Mouse (Mus musculus) midbrain, embryonic 10.5 days (tissue): ENCODE data around the gene Negr1. TPM values are rescaled to one million over a fixed set of nuclear protein-coding genes. Genes with fewer than 3 reads are reported as not detected.
A peak's percentile ranks its signal among the peaks of the same experiment; 100 is the strongest.

Experiments
- DNase-seq: peaks from one replicate; pipeline ENCODE4 v3.0.0-alpha.2; 2017; ENCODE audit warnings: low spot score
- H3K27ac ChIP-seq: fragments of 300-500 bp; sonication (generic); replicated peaks from 2 replicates; pipeline ENCODE4 v1.5.1; 2016; ENCODE audit warnings: mild to moderate bottlenecking
- H3K27me3 ChIP-seq: fragments of 300-500 bp; sonication (generic); 2 replicates; pipeline ENCODE4 v1.6.1; 2016; ENCODE audit warnings: low read depth, mild to moderate bottlenecking; ENCODE audit not compliant: poor library complexity, severe bottlenecking
- H3K36me3 ChIP-seq: fragments of 300-500 bp; sonication (generic); 2 replicates; pipeline ENCODE4 v1.6.1; 2016; ENCODE audit warnings: mild to moderate bottlenecking, moderate library complexity
- H3K4me1 ChIP-seq: fragments of 300-500 bp; sonication (generic); 2 replicates; pipeline ENCODE4 v1.6.1; 2016
- H3K4me3 ChIP-seq: fragments of 300-500 bp; sonication (generic); 2 replicates; pipeline ENCODE4 v1.5.1; 2016; ENCODE audit warnings: mild to moderate bottlenecking, moderate library complexity
- H3K9me3 ChIP-seq: fragments of 300-500 bp; sonication (generic); replicated peaks from 2 replicates; pipeline ENCODE4 v1.6.1; 2016; ENCODE audit warnings: mild to moderate bottlenecking
- WGBS: fragments of 180-500 bp; shearing (Covaris S2); methylation state at CpG from one replicate; pipeline ENCODE4 v1.1.7; 2016; 5-methylcytosine and 5-hydroxymethylcytosine counted together
- polyA plus RNA-seq: library from polyadenylated mRNA; unstranded; fragments of >200 nt; fragmentation: Nextera tagmentation; extraction: Ambion mirVana; gene quantifications from 2 replicates; pipeline ENCODE4 v1.2.1, GENCODE M21; 2016

Gene Negr1
- 2.0 and 3.6 TPM in 2 replicates for polyA plus RNA-seq

DNA sequence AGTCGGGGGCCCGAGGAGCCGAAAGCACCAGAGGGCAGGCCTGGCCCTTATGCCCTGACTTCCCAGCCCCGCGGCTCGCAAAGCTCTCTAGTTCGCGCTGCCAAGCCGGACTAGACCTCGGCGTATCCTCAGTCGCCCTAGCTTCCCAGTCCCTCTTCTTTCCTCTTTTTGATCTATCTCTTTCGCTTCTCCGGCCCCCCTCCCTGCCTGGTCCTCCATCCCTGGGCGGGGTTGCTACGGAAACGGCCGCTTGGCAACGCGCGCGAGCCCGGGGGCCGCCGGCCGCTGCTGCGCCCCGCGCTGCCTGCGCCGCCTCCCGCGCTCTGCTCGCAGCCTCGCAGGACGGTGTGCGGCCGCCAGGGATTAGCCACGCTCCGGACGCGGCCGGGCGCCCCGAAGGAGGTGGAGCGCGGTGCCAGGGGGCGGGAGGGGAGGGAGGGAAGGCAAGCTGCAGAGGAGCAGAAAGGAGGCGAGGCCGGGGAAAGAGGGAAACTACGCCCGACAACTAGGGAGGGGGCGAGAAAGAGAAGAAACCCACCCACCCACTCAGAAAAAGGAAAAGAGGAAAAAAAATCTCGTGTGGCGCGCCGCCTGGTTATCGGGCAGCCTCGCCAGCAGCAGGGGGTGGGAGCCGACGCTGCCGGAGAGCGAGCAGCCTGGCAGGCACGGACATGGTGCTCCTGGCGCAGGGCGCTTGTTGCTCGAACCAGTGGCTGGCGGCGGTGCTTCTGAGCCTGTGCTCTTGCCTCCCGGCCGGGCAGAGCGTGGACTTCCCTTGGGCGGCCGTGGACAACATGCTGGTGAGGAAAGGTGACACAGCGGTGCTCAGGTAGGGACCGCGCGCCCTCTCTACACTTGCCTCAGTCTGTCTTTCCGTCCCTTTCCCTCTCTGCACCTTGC lies at the start of gene Negr1:
TSS of gene Negr1 (plus strand) at position 271 of the 900 bp plus-strand sequence.
- under 1% methylated on average over 79 of the region's 79 CpGs for WGBS
- Histone ChIP-seq H3K9me3 (no peaks in the 10 kb centered on the region), H3K27ac (peak within 1 kb of the TSS; percentile 91), H3K4me3 (peak within 1 kb of the TSS; percentile 73), H3K4me1 (peaks cover 30% of the 10 kb centered on the region), H3K36me3 (no peaks in the 10 kb centered on the region), H3K27me3 (peaks cover 44% of the 10 kb centered on the region)
- DNase-seq, result peak; percentile 86

DNA sequence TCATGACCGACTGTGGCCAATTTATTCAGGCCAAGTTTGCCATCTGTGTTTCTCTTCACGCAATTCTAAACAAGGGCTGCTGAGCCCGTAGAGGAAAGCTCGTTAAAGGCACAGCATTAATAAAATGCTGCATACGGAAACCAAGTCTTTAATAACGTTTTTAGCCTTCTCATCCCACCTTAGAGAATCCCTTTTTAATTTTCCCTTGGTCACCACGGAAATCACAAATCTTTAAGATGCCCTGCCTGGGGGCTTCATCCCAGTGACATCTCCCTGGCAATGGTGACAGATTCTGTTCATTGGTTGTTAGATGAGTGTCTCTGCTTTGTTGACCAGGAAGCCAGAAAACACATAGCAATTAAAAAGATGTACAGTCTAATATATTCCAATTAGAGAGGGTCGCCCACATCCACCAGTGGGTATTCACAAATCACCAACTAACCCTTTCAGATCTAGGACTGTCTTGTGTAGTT lies 35.1 kb upstream of the Negr1 start:
- Histone ChIP-seq H3K4me3 (no peak overlapping the region), H3K27ac (no peak overlapping the region), H3K36me3 (no peaks in the 10 kb centered on the region), H3K27me3 (no peaks in the 10 kb centered on the region), H3K4me1 (no peaks in the 10 kb centered on the region), H3K9me3 (no peaks in the 10 kb centered on the region)
- no peak for DNase-seq
- WGBS, result 77% methylated on average over 8 of the region's 8 CpGs

DNA sequence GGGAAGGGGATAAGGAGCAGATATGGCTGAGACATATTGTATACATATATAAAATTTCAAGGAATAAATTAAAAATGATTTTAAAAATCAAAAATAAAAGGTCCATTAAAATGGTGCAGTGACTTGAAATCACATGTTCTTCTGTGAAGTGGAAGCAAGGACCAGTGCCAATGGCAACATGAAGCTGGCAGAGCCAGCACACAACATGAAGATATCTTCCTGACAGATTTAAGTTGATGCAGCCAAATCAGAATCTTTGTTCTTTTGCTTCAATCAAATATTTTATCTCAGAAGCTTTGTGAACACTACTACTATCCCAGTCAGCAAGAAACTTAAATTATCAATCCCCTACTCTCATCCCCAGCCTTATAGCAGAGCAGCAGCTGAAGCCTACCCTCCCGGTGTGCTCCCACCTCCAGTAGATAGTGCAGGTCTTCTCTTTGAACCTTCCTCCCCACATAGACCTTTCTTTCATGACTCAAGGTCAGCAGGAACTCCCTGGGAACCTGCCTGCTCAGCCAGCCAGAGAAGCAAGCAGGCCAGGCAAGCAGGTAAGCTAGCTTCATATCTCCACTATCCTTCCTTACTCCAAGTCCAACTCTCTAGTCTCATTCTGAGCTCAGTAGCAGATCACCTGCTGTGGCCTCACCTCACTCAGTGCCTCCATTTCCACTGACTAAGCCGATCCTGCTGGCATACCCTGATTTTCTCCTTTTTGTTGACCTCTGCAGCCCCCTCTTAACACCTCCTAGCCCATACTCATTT lies 34.2 kb upstream of the Negr1 start:
- no peaks in the 10 kb centered on the region for H3K9me3 ChIP-seq
- H3K27me3 ChIP-seq, result no peaks in the 10 kb centered on the region
- H3K36me3 ChIP-seq, result no peaks in the 10 kb centered on the region
- no peak overlapping the region for H3K4me3 ChIP-seq
- WGBS, result 88% methylated on average over 2 of the region's 2 CpGs
- H3K27ac ChIP-seq, result no peak overlapping the region
- no peak for DNase-seq
- H3K4me1 ChIP-seq, result no peaks in the 10 kb centered on the region

DNA sequence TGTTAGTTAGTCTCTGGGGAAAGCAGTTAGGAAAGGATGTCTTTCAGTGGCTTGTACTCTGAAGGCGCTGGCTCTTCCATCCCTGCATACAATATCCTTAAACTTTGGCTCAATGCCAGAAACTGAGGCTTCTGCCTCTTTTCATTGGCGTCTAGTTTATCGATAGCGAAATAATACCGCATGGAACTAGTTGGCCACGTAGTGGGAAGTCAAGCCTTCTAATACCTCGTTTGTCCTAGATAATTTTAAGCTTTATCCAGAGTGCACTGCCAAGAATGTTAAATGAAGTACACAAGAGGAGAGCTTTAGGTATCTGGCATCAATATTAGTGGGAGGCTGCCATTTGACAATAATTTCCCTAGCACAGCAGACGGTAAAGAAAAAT lies 2.2 kb upstream of the Negr1 start:
- H3K9me3 ChIP-seq, result no peaks in the 10 kb centered on the region
- peaks cover 44% of the 10 kb centered on the region for H3K27me3 ChIP-seq
- no peaks in the 10 kb centered on the region for H3K36me3 ChIP-seq
- H3K4me3 ChIP-seq, result peak overlapping the region; percentile 73
- H3K4me1 ChIP-seq, result peaks cover 26% of the 10 kb centered on the region
- H3K27ac ChIP-seq, result no peak overlapping the region
- DNase-seq, result no peak
- WGBS, result 34% methylated on average over 8 of the region's 8 CpGs

DNA sequence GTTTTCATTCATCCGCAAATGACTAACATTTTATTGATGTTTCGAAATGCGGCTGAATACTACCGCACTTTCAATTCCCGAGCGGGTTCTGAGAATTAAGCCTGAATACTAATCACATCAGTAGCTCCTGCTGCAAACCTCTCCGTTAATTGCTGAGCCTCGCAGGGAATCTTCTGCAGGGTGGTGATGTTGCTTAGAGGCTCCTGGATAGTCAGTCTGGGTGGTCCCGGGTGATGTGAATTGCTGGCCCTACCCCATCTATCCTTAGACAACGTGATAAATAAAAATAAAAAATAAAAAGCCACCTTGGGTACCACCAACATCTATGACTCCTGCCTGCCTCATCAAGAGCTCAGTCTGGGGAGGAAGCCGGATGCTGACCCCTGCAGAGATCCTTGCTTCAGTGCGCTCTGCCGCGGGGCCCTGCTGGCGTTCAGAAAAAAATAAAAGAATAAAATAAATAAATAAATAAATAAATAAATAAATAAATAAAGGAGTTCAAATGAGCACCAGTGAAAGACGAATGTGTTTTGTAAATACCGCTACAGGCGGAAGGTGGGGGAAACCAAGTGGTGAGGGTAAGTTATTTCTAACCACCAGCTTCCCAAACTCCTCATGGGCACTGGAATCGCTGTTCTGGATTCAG lies 1.6 kb upstream of the Negr1 start:
- peak overlapping the region; percentile 91 for H3K27ac ChIP-seq
- 4% methylated on average over 19 of the region's 19 CpGs for WGBS
- DNase-seq, result peak; percentile 27

DNA sequence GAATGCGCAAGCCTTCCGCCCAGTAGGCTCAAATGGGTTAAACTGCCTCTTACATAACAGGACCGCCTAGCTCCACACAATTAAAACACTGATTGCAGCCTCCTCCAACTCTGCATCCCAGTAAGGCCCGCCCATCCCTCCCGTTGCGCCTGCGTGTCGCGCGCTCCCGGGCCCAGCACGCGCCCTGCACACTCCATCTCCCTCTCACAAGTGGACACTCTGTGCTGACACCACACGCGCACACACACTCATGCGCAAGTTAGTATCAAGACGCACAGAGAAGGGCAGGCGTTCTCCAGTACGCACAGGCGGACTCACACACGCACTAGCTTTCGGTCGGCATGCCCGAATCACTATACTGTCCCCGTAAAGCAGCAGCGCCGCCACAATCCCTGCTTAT lies 828 bp upstream of the Negr1 start:
- no peaks in the 10 kb centered on the region for H3K36me3 ChIP-seq
- DNase-seq, result peak; percentile 83
- H3K9me3 ChIP-seq, result no peaks in the 10 kb centered on the region
- peaks cover 30% of the 10 kb centered on the region for H3K4me1 ChIP-seq
- H3K27ac ChIP-seq, result peak overlapping the region; percentile 91
- peaks cover 44% of the 10 kb centered on the region for H3K27me3 ChIP-seq
- under 1% methylated on average over 27 of the region's 27 CpGs for WGBS
- peak overlapping the region; percentile 73 for H3K4me3 ChIP-seq

More for the DNA sequence above, 1.6 kb upstream of the Negr1 start:
- peaks cover 29% of the 10 kb centered on the region for H3K4me1 ChIP-seq
- no peaks in the 10 kb centered on the region for H3K9me3 ChIP-seq
- H3K4me3 ChIP-seq, result peak overlapping the region; percentile 73
- H3K36me3 ChIP-seq, result no peaks in the 10 kb centered on the region
- peaks cover 44% of the 10 kb centered on the region for H3K27me3 ChIP-seq

DNA sequence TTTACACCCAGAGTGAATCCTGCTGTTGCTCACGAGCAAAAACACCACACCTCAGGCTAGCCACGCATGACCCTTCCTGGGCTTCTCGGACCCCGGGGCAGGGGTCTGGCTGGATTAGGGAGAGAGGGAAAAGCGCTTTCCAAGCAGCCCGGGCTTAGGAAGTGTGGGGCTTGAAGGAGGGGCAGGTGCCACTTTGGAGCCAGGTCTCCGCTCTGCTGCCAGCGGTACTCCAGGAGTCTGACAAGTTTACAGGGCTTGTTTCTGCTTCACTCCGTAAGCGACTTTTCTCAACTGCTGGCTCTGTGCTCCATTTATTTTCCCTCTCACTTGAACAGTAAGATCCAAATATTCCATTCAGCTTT lies 811 bp downstream of the Negr1 start:
- DNase-seq, result no peak
- H3K27ac ChIP-seq, result peak overlapping the region; percentile 91
- peaks cover 30% of the 10 kb centered on the region for H3K4me1 ChIP-seq
- H3K9me3 ChIP-seq, result no peaks in the 10 kb centered on the region
- H3K4me3 ChIP-seq, result peak overlapping the region; percentile 73
- H3K27me3 ChIP-seq, result peaks cover 44% of the 10 kb centered on the region
- H3K36me3 ChIP-seq, result no peaks in the 10 kb centered on the region
- WGBS, result under 1% methylated on average over 10 of the region's 10 CpGs

DNA sequence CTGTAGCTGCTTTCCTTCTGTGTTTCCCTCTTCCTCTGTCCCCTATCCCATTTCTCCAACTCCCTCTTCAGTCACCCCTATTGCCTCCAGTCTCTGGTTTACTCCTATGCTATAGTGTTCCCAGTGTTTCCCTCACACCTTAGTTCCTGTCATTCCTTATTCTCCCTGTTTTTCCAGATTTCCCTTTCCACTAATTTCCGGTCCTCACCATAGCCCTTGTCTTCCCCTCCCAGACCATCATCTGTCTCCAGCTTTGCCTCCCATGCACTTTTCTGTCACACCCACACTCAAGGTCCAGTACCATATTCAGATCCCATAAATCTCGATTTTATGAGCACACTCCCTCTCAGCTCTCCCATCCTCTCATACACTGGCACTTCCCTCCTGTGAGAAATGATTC lies 1.2 kb downstream of the Negr1 start:
- no peak overlapping the region for H3K27ac ChIP-seq
- no peaks in the 10 kb centered on the region for H3K9me3 ChIP-seq
- peak overlapping the region; percentile 73 for H3K4me3 ChIP-seq
- H3K4me1 ChIP-seq, result peaks cover 30% of the 10 kb centered on the region
- peak; percentile 14 for DNase-seq
- 34% methylated on average over 2 of the region's 2 CpGs for WGBS
- H3K36me3 ChIP-seq, result no peaks in the 10 kb centered on the region
- peaks cover 42% of the 10 kb centered on the region for H3K27me3 ChIP-seq

DNA sequence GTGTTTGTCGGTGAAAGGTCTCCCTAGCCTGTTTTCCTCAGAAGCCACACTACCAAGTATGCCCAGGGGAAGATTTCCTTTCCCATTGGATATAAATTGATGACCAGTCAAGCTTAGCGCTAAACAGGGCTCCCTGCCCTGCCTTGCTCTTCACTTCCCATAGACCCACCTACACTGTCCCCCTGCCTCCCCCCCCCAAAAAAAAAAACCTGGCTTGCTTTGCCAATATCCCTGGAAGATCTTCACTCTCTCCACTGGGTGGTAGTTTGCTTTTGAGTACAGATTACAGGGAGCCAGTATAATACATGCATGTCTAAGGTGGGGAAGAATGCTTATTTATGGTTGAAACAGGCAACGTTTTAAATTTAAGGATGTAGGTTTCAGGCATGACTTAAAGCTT lies 1.8 kb downstream of the Negr1 start:
- Histone ChIP-seq H3K36me3 (no peaks in the 10 kb centered on the region), H3K4me3 (peak overlapping the region; percentile 73), H3K4me1 (peaks cover 30% of the 10 kb centered on the region), H3K27ac (no peak overlapping the region), H3K27me3 (peaks cover 36% of the 10 kb centered on the region), H3K9me3 (no peaks in the 10 kb centered on the region)
- DNase-seq, result no peak
- WGBS, result 22% methylated on average over 3 of the region's 3 CpGs

DNA sequence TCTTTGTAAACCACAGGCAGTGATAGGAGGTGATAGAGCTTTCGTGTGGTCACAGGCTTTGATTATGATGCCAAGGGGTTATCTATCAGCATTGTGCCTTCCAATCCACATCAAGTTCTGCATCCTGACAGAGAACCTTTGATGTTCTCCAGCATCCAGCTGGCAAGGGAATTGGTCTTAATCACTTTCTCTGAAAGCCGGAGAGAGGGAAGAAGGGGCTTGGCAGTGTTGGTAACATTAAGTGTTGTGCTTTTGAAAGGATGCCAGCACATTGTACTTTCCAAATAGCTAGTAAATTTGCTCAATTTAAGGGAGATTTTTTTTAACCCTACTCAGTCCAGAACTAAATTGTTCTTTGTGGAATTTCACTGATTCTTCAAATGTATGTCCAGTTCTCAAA lies 11.9 kb downstream of the Negr1 start:
- 50% methylated on average over 2 of the region's 2 CpGs for WGBS
- Histone ChIP-seq H3K27me3 (no peaks in the 10 kb centered on the region), H3K9me3 (no peaks in the 10 kb centered on the region), H3K4me1 (no peaks in the 10 kb centered on the region), H3K36me3 (no peaks in the 10 kb centered on the region), H3K27ac (no peak overlapping the region), H3K4me3 (no peak overlapping the region)
- no peak for DNase-seq

DNA sequence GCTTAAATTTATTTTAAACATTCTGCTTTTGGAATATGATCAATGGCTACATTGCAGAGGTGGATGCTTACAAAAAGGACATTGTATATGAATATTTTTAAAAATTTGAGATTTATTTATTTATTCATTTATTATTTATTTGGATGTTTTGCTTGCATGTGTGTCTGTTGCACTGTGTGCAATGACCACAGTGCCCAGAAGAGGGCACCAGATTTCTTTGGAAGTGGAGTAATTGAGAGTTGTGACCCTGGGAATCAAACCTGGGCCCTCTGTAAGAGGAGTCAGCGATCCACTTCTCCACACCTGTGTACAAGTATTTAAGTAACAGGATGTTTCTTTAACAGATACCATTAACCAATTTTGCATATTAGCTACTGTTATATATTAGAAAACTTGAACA lies 14.7 kb downstream of the Negr1 start:
- no peak for DNase-seq
- Histone ChIP-seq H3K27ac (no peak overlapping the region), H3K4me3 (no peak overlapping the region), H3K27me3 (no peaks in the 10 kb centered on the region), H3K9me3 (no peaks in the 10 kb centered on the region), H3K36me3 (no peaks in the 10 kb centered on the region), H3K4me1 (no peaks in the 10 kb centered on the region)
- 94% methylated on average over 1 of the region's 1 CpGs for WGBS

DNA sequence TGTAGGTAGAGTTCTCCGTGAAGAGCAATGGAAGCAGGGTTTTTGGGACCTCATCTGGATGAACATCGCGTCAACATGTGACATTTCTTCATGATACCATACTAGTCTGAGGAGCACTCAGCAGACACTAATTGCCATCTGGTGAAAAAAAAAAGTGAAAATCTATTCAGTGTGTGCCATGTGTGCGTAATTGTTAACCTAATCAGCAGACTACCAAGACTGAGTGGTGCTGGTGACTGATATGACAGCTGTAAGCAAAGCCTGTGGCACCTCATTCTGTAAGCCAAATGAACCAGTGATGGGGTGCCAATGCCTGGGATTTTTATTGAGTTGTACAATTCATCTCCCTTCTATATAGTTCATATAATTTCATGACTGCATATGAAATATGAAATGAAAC lies 29.0 kb downstream of the Negr1 start:
- Histone ChIP-seq H3K9me3 (no peaks in the 10 kb centered on the region), H3K4me1 (0 out of 2 replicates have a peak, but pooled peaks cover 4% of the 10 kb centered on the region), H3K27me3 (no peaks in the 10 kb centered on the region), H3K36me3 (no peaks in the 10 kb centered on the region), H3K4me3 (no peak overlapping the region), H3K27ac (no peak overlapping the region)
- 94% methylated on average over 4 of the region's 4 CpGs for WGBS
- DNase-seq, result no peak
